Mouse (Mus musculus): ENCODE measurements around the gene Kif2c. TPM values are rescaled to one million over a fixed set of nuclear protein-coding genes. Genes with fewer than 3 reads are reported as not detected.
"Not testable (repeated sequence)": the region's sequence is repeated elsewhere in the genome, so short reads cannot be mapped to it uniquely, and the experiment has no call there.

Gene Kif2c
- polyA plus RNA-seq, 1 experiment from 2014 or later = 35.9 TPM

- not testable (repeated sequence) for H3K27me3 ChIP-seq (ENCODE audit: control insufficient read depth, insufficient read depth, low read length); H3K9me3 ChIP-seq (ENCODE audit: control insufficient read depth, low read length); ATAC-seq (ENCODE audit: insufficient number of reproducible peaks, insufficient read depth, low FRiP score, low read depth)
- Histone ChIP-seq H3K36me3 (ENCODE audit: control insufficient read depth, insufficient read depth, low read length) (peaks cover 26% of the 10 kb centered on the region), H3K4me1 (ENCODE audit: control insufficient read depth in 2 of 2, insufficient read depth in 2 of 2, low read length in 2 of 2) (peaks cover 3 to 12% of the 10 kb centered on the region in 2 experiments; a peak in 3 of 4 replicates), H3K4me3 (ENCODE audit: control insufficient read depth in 1 of 2, insufficient read depth in 1 of 2, low read depth in 1 of 2, low read length in 2 of 2) (peak overlapping the region; percentile 78 to 88), H3K27ac (replicated peaks in 1 of 2; ENCODE audit: control insufficient read depth in 1 of 2, insufficient read depth in 1 of 2, low read depth in 2 of 2, low read length in 2 of 2) (0 out of 4 replicates have a peak overlapping the region, but pooled peaks of 1 of the 2 experiments have one; percentile 62), H3K4me2 (ENCODE audit: low read length) (peak overlapping the region; percentile 92), H3K9ac (ENCODE audit: low read length) (peak overlapping the region; percentile 74)
- 13% methylated on average over 9 of the region's 9 CpGs for WGBS
Observed at GRCm38 (mm10) chr4:117182759-117183096, 289 bp upstream of the Kif2c start.

GRCm38 (mm10) chr4:117169936-117170335 is 12.5 kb downstream of the Kif2c start:
- Histone ChIP-seq H3K4me3 (ENCODE audit: control insufficient read depth in 1 of 2, insufficient read depth in 1 of 2, low read depth in 1 of 2, low read length in 2 of 2) (no peak overlapping the region), H3K9ac (ENCODE audit: low read length) (no peak overlapping the region), H3K9me3 (ENCODE audit: control insufficient read depth, low read length) (no peaks in the 10 kb centered on the region), H3K4me2 (ENCODE audit: low read length) (no peak overlapping the region), H3K36me3 (ENCODE audit: control insufficient read depth, insufficient read depth, low read length) (peaks cover 99% of the 10 kb centered on the region), H3K27me3 (ENCODE audit: control insufficient read depth, insufficient read depth, low read length) (no peaks in the 10 kb centered on the region), H3K27ac (replicated peaks in 1 of 2; ENCODE audit: control insufficient read depth in 1 of 2, insufficient read depth in 1 of 2, low read depth in 2 of 2, low read length in 2 of 2) (no peak overlapping the region), H3K4me1 (ENCODE audit: control insufficient read depth in 2 of 2, insufficient read depth in 2 of 2, low read length in 2 of 2) (no peaks in the 10 kb centered on the region)
- ATAC-seq (ENCODE audit: insufficient number of reproducible peaks, insufficient read depth, low FRiP score, low read depth) = no peak
- WGBS = 87% methylated on average over 5 of the region's 5 CpGs

DNA sequence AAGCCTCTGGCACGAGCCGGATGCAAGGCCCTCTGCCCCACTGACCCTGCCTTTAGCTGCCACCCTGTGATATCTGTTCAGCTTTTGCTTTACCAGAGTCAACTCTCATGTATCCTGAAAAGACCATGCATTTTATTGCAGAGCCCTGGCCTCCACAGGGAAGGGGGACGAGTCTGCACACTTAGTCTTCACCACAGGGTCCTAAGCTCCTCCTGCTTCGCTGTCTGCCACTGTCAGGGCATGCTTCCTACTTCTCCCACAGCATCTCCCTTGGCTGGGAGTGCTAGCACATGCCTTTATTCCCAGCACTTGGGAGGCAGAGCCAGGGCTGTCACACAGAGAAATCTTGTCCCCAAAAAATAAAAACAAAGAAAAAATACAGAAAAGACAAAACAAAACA is 21.3 kb downstream of the Kif2c start:
- H3K9me3 ChIP-seq (ENCODE audit: control insufficient read depth, low read length) = no peaks in the 10 kb centered on the region
- H3K9ac ChIP-seq (ENCODE audit: low read length) = no peak overlapping the region
- no peak overlapping the region for H3K27ac ChIP-seq (replicated peaks in 1 of 2; ENCODE audit: control insufficient read depth in 1 of 2, insufficient read depth in 1 of 2, low read depth in 2 of 2, low read length in 2 of 2)
- no peak for ATAC-seq (ENCODE audit: insufficient number of reproducible peaks, insufficient read depth, low FRiP score, low read depth)
- no peak overlapping the region for H3K4me2 ChIP-seq (ENCODE audit: low read length)
- no peak overlapping the region for H3K4me3 ChIP-seq (ENCODE audit: control insufficient read depth in 1 of 2, insufficient read depth in 1 of 2, low read depth in 1 of 2, low read length in 2 of 2)
- no peaks in the 10 kb centered on the region for H3K27me3 ChIP-seq (ENCODE audit: control insufficient read depth, insufficient read depth, low read length)
- WGBS = 70% methylated on average over 4 of the region's 4 CpGs
- H3K36me3 ChIP-seq (ENCODE audit: control insufficient read depth, insufficient read depth, low read length) = peaks cover 75% of the 10 kb centered on the region
- H3K4me1 ChIP-seq (ENCODE audit: control insufficient read depth in 2 of 2, insufficient read depth in 2 of 2, low read length in 2 of 2) = no peaks in the 10 kb centered on the region

GRCm38 (mm10) chr4:117159666-117160065 is 22.8 kb downstream of the Kif2c start:
- H3K9me3 ChIP-seq (ENCODE audit: control insufficient read depth, low read length) = no peaks in the 10 kb centered on the region
- 81% methylated on average over 10 of the region's 10 CpGs for WGBS
- no peak overlapping the region for H3K9ac ChIP-seq (ENCODE audit: low read length)
- H3K27me3 ChIP-seq (ENCODE audit: control insufficient read depth, insufficient read depth, low read length) = no peaks in the 10 kb centered on the region
- peaks cover 64% of the 10 kb centered on the region for H3K36me3 ChIP-seq (ENCODE audit: control insufficient read depth, insufficient read depth, low read length)
- ATAC-seq (ENCODE audit: insufficient number of reproducible peaks, insufficient read depth, low FRiP score, low read depth) = no peak
- H3K27ac ChIP-seq (replicated peaks in 1 of 2; ENCODE audit: control insufficient read depth in 1 of 2, insufficient read depth in 1 of 2, low read depth in 2 of 2, low read length in 2 of 2) = no peak overlapping the region
- H3K4me2 ChIP-seq (ENCODE audit: low read length) = no peak overlapping the region
- H3K4me1 ChIP-seq (ENCODE audit: control insufficient read depth in 2 of 2, insufficient read depth in 2 of 2, low read length in 2 of 2) = peaks cover 2 to 3% of the 10 kb centered on the region in 2 experiments; a peak in 2 of 4 replicates
- no peak overlapping the region for H3K4me3 ChIP-seq (ENCODE audit: control insufficient read depth in 1 of 2, insufficient read depth in 1 of 2, low read depth in 1 of 2, low read length in 2 of 2)

DNA sequence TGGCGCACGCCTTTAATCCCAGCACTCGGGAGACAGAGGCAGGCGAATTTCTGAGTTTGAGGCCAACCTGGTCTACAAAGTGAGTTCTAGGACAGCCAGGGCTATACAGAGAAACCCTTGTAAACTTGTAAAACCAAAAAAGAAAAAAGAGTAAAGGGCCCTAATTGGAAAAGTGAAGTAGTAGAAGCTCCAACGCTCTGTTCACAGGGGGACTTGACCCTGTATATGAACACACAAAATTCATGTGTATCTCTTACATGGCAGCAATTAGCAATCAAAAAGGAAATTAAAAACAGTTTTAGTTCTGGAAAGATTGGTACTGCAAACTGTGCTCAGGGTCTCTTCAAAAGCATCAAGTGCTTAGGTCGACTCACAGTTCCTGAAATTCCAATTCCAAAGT is 26.1 kb downstream of the Kif2c start:
- ATAC-seq (ENCODE audit: insufficient number of reproducible peaks, insufficient read depth, low FRiP score, low read depth) = no peak
- Histone ChIP-seq H3K4me2 (ENCODE audit: low read length) (peak overlapping the region; percentile 83), H3K27me3 (ENCODE audit: control insufficient read depth, insufficient read depth, low read length) (no peaks in the 10 kb centered on the region), H3K9ac (ENCODE audit: low read length) (peak overlapping the region; percentile 99), H3K4me3 (ENCODE audit: control insufficient read depth in 1 of 2, insufficient read depth in 1 of 2, low read depth in 1 of 2, low read length in 2 of 2) (peak overlapping the region; percentile 91 to 94), H3K4me1 (ENCODE audit: control insufficient read depth in 2 of 2, insufficient read depth in 2 of 2, low read length in 2 of 2) (peaks cover 9 to 22% of the 10 kb centered on the region in 2 experiments), H3K9me3 (ENCODE audit: control insufficient read depth, low read length) (no peaks in the 10 kb centered on the region), H3K36me3 (ENCODE audit: control insufficient read depth, insufficient read depth, low read length) (peaks cover 64% of the 10 kb centered on the region), H3K27ac (replicated peaks in 1 of 2; ENCODE audit: control insufficient read depth in 1 of 2, insufficient read depth in 1 of 2, low read depth in 2 of 2, low read length in 2 of 2) (peak overlapping the region; percentile 35 to 89; a peak in 3 of 4 replicates)
- 29% methylated on average over 6 of the region's 6 CpGs for WGBS

DNA sequence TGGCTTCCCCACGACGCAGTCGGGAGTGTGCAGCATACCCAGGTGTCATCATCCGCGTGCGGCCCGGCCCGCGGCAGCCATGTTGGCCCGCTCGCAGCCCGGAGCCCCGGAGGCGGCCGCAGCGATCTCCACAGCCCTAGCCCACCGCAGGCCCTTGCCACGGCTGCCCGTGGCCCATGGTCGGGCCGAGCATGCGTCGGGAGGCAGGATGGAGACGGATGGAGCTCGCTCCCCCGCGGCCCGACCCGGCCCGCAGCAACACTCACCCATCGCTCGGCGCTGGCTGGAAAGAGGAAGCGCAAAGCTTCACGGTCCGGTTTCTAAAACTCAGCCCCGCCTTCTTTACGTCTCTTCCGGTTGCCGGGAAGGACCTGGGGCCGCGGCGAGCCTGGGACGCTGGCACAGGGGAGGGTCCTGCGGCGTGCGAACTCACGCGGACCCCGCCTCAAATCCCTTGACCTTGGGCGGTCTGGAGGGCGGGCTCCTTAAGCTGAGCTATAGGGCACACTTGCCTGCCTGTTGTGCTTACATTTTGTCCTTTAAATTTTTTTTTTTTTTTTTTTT is 26.6 kb downstream of the Kif2c start, which contains the start of gene Rps8:
Gene Rps8 (minus strand): TSS at position 452 of the 564 bp plus-strand sequence.
- Histone ChIP-seq H3K4me3 (ENCODE audit: control insufficient read depth in 1 of 2, insufficient read depth in 1 of 2, low read depth in 1 of 2, low read length in 2 of 2) (peak within 1 kb of the TSS; percentile 91 to 94), H3K27ac (replicated peaks in 1 of 2; ENCODE audit: control insufficient read depth in 1 of 2, insufficient read depth in 1 of 2, low read depth in 2 of 2, low read length in 2 of 2) (peak within 1 kb of the TSS; percentile 77 to 89), H3K9ac (ENCODE audit: low read length) (peak within 1 kb of the TSS; percentile 99), H3K36me3 (ENCODE audit: control insufficient read depth, insufficient read depth, low read length) (peaks cover 64% of the 10 kb centered on the region), H3K27me3 (ENCODE audit: control insufficient read depth, insufficient read depth, low read length) (no peaks in the 10 kb centered on the region), H3K4me2 (ENCODE audit: low read length) (peak within 1 kb of the TSS; percentile 83), H3K9me3 (ENCODE audit: control insufficient read depth, low read length) (no peaks in the 10 kb centered on the region), H3K4me1 (ENCODE audit: control insufficient read depth in 2 of 2, insufficient read depth in 2 of 2, low read length in 2 of 2) (peaks cover 9 to 22% of the 10 kb centered on the region in 2 experiments)
- WGBS = under 1% methylated on average over 50 of the region's 52 CpGs
- ATAC-seq (ENCODE audit: insufficient number of reproducible peaks, insufficient read depth, low FRiP score, low read depth) = peak; percentile 86

DNA sequence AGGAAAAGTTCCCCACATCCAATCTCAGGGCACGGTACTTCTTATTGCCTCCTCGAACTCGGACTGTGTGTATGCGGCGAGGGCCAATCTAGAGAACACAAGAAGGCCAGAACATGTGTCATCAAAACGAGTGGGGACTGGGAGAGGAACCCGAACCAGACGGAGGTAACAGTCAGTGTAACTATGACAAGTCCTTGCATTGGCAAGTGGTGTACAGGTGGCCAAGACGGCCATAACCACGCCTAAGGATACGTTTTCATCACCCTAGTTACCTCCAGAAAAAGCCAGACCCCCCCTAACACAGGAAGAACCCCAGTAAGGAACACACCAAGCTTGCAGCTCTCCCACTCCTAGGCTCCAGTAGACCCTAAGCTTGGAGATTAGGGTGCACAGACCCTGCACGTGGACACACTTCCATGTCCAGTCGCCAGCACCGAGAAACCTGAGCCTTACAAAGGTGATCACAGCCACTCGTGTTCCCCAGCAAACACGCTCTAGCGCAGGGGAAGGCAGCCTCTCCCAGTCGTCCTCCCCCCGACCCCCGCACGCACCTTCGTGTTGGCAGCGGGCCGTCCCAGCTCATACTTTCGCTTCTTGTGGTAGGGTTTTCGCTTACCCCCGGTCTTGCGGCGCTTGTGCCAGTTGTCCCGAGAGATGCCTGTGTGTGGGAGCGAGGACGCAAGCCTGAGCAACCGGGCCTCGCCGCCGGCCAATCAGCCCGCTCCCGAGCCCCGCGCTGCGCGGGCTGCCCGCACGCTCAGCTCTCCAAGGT is 27.2 kb downstream of the Kif2c start:
- WGBS = under 1% methylated on average over 43 of the region's 44 CpGs
- no peak for ATAC-seq (ENCODE audit: insufficient number of reproducible peaks, insufficient read depth, low FRiP score, low read depth)

More for the DNA sequence above, 27.2 kb downstream of the Kif2c start:
- H3K9ac ChIP-seq (ENCODE audit: low read length) = peak overlapping the region; percentile 99
- no peaks in the 10 kb centered on the region for H3K27me3 ChIP-seq (ENCODE audit: control insufficient read depth, insufficient read depth, low read length)
- no peaks in the 10 kb centered on the region for H3K9me3 ChIP-seq (ENCODE audit: control insufficient read depth, low read length)
- peaks cover 64% of the 10 kb centered on the region for H3K36me3 ChIP-seq (ENCODE audit: control insufficient read depth, insufficient read depth, low read length)
- H3K4me2 ChIP-seq (ENCODE audit: low read length) = peak overlapping the region; percentile 83
- H3K4me3 ChIP-seq (ENCODE audit: control insufficient read depth in 1 of 2, insufficient read depth in 1 of 2, low read depth in 1 of 2, low read length in 2 of 2) = peak overlapping the region; percentile 91 to 94
- peaks cover 9 to 22% of the 10 kb centered on the region in 2 experiments for H3K4me1 ChIP-seq (ENCODE audit: control insufficient read depth in 2 of 2, insufficient read depth in 2 of 2, low read length in 2 of 2)
- H3K27ac ChIP-seq (replicated peaks in 1 of 2; ENCODE audit: control insufficient read depth in 1 of 2, insufficient read depth in 1 of 2, low read depth in 2 of 2, low read length in 2 of 2) = peak overlapping the region; percentile 77 to 89

Measured in heart, embryonic 14.5 days (tissue).